Mouse (Mus musculus) embryonic fibroblast, embryonic 13.5 days (primary cell): ENCODE data around the gene Gcgr.

ENCODE experiments used
- CTCF ChIP-seq: IDR thresholded peaks from 2 replicates; pipeline ENCODE4 v1.5.1; 2011; ENCODE audit warnings: mild to moderate bottlenecking, control low read depth, low read length, moderate library complexity, borderline replicate concordance; ENCODE audit not compliant: insufficient read depth
- POLR2A ChIP-seq: IDR thresholded peaks from 2 replicates; pipeline ENCODE4 v1.6.1; 2011; ENCODE audit warnings: low read depth, mild to moderate bottlenecking, control low read depth, low read length, moderate library complexity

DNA sequence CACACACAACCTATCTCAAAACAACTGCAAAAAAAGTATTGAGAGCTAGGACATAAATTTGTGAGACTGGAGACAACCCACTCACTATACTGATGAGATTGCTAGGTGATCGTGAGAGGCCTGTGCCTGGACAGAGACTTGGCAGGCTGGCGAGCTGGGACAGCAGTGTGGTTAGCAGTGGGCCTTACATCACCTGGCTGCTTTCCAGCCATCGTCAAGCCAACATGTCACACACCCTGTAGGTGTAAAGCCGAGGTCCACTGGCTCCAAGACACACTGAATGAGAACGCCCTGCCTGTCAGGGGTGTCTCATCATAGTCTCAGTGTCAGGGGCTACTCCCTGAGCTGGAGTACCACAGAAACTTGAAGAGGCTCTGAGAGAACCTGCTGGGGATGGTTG is 22.2 kb downstream of the Gcgr start:
- TF ChIP-seq POLR2A (no peak), CTCF (no peak)
